Mouse (Mus musculus) kidney, postnatal 36 days (tissue): ENCODE data around the gene Adcy6.

Experiments
- DNase-seq, 2 experiments: peaks; one replicate each; pipeline ENCODE4 v3.0.0; 2021 to 2022; ENCODE audit warnings: mixed read lengths in 2 of 2

Adcy6 gene

GRCm38 (mm10) chr15:98609331-98610130 lies at the start of gene Adcy6:
TSS of gene Adcy6 (minus strand) at chr15:98610076.
- DNase-seq = peak; percentile 92 to 93

GRCm38 (mm10) chr15:98656982-98657751 lies 47.3 kb upstream of the Adcy6 start:
- DNase-seq = no peak

DNA sequence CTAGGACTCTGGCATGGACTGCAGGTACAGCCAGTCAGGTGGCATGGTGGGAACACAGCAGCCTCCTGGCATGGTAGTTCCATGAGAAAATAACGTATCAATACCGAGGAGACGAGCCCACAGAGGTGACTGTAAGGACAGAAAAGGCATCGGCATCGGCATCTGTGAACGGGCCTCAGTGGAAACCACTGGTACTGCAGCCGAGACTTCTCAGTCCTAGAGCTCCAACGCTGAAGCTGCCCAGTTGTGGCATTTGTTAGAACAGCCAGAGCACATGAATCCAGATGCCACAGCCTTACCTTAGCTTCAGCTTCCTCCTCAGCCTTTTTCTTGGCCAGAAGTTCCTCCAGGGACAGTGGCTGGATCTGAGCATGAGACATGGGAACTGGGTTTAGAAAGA lies 42.3 kb upstream of the Adcy6 start:
- DNase-seq = no peak

DNA sequence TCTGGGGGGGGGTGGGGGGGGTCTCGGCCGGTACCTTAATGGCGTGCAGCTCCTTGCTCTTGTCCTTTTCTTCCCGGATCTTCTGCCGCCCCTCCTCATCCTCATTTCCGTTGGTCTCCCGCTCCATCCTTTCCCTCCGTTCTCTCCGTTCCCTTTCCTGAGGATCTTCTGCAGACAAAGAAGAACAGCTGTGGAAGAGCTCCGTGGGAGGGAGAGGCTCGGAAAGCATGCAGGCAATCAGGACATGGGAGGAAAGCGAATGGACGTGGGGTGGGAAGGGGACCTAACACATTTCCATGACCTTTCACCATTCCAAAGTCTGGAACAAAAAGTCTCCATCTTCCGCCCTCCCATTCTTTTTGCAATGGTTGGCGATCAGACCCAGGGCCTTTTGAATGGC lies 41.6 kb upstream of the Adcy6 start:
- DNase-seq = no peak

DNA sequence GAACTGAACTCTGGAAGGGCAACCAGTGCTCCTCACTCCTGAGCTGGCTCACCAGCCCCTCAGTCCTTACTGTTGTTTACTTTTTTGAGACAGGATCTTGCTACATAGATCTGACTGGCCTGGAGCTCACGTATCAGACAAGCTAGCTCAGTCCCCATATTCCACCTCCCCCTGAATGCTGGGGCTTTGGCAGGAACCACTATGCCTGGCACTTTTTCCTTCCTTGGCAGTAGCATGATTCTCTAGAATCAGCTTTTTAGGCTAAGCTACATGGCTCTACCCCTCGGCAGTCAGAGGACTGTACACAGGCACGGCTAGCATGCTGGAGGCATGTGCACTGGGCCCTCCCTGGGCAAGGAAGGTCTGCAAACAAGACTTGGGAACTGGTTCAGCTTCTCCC lies 38.2 kb upstream of the Adcy6 start:
- no peak for DNase-seq

GRCm38 (mm10) chr15:98647308-98647707 lies 37.4 kb upstream of the Adcy6 start:
- DNase-seq = no peak

GRCm38 (mm10) chr15:98646737-98647136 lies 36.9 kb upstream of the Adcy6 start:
- no peak for DNase-seq

DNA sequence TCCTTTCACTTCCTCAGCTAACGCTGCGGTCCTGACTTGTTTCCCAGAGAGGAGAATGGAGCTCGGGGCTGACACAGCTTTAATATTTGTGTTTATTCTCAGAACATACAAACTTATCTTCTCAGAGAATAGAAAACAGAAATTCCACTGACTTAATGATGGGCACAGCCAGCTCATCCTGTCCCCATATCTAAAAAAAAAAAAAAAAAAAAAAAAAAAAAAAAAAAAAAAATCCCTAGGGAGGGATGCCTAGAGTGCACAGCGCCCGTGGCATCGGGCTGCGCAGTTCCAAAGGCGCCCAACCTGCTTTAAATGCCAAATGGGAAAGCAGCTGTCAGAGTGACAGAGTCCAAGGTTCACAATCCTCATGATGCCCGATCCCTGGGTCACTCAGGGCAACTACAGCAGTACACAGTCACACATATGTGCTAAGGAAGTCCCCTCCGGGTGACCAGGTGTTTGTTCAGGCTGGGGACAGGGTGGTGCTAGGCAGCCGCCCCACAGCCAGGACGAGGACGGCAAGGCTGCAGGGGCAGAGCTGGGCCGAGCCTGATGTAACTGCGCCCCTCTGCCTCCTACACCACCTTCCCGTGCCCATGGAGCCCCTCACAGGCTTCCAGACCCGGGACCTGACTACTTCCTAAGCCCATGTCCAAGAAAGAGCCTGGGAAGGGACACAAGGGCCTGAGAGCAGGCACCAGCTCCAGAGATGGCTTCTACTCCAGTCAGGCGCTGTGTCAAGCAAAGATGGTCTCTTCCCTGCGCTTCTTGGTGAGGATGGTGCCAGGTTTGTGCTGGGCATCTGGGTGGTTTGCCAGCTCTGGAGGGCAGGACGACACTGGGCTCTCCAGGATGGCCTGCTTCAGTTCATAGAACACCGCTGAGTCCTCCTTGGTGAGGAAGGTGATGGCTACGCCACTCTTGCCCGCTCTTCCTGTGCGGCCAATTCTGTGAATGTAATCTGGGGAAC lies 35.5 kb upstream of the Adcy6 start:
- DNase-seq = peak; percentile 52 to 58

- no peak for DNase-seq
Measured at GRCm38 (mm10) chr15:98644406-98644805, 34.5 kb upstream of the Adcy6 start.

DNA sequence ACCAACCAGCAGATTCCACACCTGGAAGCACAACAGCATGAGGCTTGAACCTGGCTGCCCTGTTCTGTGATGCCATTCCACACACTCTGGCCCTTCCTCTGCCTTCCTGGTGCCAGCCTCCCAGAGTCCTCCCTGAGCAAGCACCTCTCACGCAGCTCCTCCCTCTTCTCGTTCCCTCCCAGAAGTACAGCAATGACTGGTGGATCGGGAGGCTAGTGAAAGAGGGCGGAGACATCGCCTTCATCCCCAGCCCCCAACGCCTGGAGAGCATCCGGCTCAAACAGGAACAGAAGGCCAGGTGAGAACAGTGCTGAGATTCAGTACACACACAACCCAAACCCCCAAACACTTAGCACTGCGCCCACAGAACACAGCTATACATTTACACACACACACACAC lies 30.3 kb upstream of the Adcy6 start:
- peak; percentile 49 to 61 for DNase-seq

- DNase-seq = no peak
Measured at GRCm38 (mm10) chr15:98637155-98637554, 27.3 kb upstream of the Adcy6 start.

GRCm38 (mm10) chr15:98636517-98636916 lies 26.6 kb upstream of the Adcy6 start:
- no peak for DNase-seq

DNA sequence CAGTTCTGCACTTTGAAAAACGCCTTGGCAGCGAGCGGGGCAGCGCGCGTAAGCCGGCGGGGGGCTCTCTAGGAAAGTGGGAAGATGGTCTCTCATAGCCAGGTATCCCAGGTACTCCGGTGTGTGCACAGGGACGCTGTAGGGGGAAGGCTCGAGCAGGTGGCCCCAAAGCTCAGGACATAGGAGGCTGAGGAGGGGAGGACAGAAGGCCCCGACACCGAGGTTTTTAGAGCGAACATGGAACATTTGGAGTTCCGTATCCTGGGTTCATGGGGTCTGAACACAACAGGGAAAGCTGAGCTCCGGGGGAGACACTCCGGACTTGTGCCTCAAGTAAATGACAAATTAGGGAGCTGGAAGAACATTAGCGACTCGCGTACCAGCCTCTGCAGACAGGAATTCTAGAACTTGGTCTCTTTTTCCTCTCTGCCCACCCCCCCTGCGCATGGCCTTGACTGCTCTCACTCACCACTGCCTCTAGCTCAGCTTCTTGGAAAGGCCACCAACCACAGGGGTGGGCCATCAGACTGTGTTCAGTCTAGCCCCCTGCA lies 25.5 kb upstream of the Adcy6 start:
- DNase-seq = no peak

GRCm38 (mm10) chr15:98634541-98635081 lies 24.7 kb upstream of the Adcy6 start:
- DNase-seq = peak; percentile 77 to 88

GRCm38 (mm10) chr15:98633822-98634470 lies 24.1 kb upstream of the Adcy6 start:
- no peak for DNase-seq

DNA sequence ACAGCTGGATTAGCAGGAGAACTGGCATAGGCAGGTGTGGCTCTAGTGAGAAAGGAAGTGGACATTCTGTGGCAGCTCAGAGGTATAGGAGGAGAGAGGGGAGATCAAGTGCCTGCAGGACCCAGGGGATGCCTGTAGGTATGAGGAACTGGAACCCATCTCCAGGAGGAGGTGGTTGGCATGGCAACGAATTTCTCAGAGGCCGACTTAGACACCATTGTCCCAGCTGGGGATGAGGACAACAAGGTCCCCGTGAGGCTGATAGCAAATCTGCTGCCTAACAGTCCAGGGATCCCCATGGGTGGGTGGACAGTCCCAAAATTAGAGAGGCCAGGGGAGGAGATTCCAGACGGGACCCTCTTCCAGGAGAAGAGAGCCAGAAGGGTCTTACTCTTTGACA lies 23.0 kb upstream of the Adcy6 start:
- DNase-seq = no peak

GRCm38 (mm10) chr15:98632107-98632744 lies 22.4 kb upstream of the Adcy6 start:
- DNase-seq = peak; percentile 77 to 81

GRCm38 (mm10) chr15:98631493-98631892 lies 21.6 kb upstream of the Adcy6 start:
- DNase-seq = peak; percentile 56 to 87

DNA sequence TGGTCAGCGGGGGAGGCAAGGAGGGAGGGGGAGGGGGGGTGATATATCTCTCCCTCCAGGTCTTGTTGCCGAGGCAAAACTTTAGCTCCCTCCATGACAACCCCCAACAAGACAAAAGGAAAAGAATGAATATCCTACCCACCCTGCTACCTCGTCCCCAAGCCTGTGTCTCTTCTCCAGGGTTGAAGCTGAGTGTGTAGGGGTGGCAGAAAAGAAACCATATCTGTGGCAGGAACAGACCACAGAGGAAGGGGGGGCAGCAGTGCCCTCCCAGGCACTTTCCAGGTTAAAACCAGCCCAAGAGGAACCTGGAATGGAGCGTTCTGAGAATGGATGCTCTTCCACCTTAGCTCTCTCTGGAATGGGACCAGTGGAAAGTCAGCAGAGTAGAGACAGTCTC lies 20.7 kb upstream of the Adcy6 start, which contains the start of gene Cacnb3:
Cacnb3 (plus strand) TSS at position 301 of the 400 bp plus-strand sequence.
- no peak for DNase-seq

DNA sequence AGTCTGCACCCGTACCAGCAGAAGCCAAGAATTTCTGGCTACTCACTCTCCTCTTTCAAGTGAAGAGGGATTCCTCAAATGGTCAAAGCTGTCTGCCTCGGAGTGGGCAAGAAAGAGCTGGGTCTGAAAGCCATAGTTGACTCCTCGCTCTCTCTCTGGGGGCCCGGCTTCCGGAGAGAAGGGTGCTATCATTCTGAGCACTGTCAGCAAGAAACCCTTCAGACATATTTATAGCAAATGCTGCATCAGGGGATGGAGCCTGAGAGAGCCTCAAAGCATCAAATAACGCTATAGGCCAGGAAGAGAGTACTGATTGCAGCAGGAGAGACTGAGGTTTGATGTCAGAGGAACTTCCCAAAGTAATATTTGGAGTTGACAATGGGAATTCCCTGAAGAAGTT lies 19.6 kb upstream of the Adcy6 start:
- DNase-seq = no peak
